Mouse (Mus musculus): ENCODE measurements around the gene Car9.

DNA sequence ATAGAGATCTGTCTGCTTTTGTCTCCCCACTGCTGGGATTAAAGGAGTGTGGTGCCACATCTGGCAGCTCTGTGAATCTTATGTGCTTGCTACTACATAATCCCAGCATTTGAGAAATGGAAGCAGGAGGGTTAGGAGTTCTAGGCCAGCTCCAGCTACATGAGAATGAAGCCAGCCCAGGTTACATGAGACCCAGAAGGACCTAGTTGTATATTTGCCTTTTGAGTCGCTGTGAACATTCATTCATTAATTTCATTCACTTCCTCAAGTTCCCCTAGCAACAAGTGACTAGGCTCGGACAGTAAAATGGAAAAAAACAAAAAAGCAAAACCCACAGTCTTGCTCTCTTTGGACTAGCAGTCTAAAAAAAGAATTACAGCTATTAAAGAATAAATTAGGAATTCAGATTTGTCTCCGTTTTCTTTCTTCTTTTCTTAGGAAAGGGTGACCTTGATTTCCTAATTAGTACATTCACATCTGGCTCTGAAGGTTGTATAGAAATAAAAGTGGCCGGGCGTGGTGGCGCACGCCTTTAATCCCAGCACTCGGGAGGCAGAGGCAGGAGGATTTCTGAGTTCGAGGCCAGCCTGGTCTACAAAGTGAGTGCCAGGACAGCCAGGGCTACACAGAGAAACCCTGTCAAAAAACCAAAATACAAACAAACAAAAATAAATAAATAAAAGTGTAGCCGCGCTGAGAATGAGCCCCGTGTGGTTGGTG is 14.5 kb upstream of the Car9 start:
- no peak for TF ChIP-seq TCF12 (IDR thresholded peaks at IDR 0.05; ENCODE audit: low read depth, low read length)
- TF ChIP-seq CHD1 (IDR thresholded peaks at IDR 0.05; ENCODE audit: low read depth, low read length): no peak
- no peak for TF ChIP-seq MAFK (IDR thresholded peaks at IDR 0.05; ENCODE audit: borderline replicate concordance, low read depth, low read length)
